Mouse (Mus musculus) bone marrow, adult 2 months (tissue): ENCODE data around the gene Ccdc126.

Source experiments
- CTCF ChIP-seq: fragments of 200-500 bp; IDR thresholded peaks from 2 replicates; pipeline ENCODE4 v1.5.1; 2011; ENCODE audit warnings: low read length, control low read depth; ENCODE audit not compliant: control insufficient read depth, insufficient read depth
- POLR2A ChIP-seq: fragments of 200-500 bp; IDR thresholded peaks from 2 replicates; pipeline ENCODE4 v1.6.1; 2011; ENCODE audit warnings: low read depth, mild to moderate bottlenecking, control low read depth, low read length, borderline replicate concordance; ENCODE audit not compliant: control insufficient read depth

DNA sequence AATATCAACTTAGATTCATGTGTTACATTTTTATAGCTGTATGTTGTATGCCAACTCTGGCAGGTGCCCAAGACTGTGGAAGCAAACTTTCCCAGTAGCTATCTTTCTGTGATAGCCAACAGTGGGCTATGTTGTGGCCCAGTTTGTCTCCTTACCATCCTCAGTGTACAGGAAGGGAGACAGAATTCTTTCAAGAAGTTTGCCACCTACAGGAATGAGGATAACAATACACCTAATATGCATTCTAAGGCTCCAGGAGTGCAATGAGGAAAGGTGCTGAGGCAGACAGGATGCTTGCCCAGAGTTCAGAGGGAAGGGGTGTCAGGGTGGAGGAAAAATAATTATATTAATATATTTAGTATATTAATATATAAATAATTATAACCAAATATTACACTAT lies 41.3 kb downstream of the Ccdc126 start:
- TF ChIP-seq CTCF (no peak), POLR2A (no peak)
